Mouse (Mus musculus) layer of hippocampus, adult 11-12 months (tissue): ENCODE measurements around the gene Olfr480.

Source experiments
- DNase-seq: peaks from one replicate; pipeline ENCODE4 v3.0.0; 2022; ENCODE audit warnings: low spot score

Olfr480 gene

DNA sequence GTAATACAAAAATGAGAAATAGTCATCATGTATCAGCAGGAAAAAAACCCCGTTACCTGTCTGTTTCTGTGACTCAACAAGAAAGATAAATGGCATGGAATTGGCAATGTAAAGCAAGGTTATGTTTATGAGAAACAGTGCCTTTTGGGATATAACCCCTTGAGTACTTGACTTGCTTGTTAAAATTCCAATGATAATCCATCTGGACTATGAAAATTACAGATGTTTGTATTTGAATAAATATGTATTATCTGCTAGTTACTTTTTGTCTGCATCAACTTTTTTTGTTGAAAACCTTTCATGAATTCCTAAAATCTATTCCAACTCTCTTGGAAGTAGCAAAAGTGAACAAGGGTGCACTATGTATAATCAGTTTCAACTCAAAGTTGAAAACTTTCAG, at the start of gene Olfr480:
TSS of gene Olfr480 (minus strand) at position 101 of the 400 bp plus-strand sequence.
- no peak for DNase-seq

DNA sequence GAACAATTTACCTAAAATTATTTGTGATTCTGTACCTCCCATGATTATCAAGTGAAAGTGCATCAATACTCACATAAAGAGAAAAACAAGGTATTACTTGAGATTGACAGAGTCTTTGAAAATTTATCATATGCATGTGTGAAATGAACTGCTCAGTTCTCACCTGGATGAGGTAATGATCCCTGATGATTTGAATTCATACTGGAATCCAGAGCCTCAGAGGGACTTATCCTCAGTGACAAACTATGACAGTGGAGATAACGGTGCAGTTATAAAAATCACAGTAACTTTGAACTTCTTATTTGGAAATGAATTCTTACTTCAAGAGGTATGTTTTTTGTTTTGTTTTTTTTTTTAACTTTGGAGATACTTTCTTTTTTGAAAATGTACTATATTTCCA, 33.4 kb upstream of the Olfr480 start, which contains the start of gene Olfr483:
TSS of gene Olfr483 (plus strand) at position 301 of the 400 bp plus-strand sequence.
- DNase-seq = no peak

DNA sequence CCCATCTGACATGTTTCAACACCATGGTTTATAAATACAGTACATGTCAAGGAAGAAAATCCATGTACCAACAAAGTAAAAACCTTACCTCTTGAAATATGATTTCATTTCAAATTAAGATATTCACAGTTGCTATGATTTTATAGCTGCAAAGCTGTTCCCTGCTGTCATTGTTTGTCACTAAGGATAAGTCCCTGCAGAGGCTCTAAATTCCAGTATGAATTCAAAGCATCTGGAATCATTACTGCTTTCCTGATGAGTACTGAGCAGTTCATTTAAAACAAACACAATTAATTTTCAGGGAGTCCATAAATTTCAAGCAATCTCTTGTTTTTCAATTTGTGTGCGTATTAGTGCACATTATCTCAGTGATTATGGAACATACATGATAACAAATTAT, 30.3 kb upstream of the Olfr480 start, which contains the start of gene Olfr482:
TSS of gene Olfr482 (minus strand) at position 101 of the 400 bp plus-strand sequence.
- DNase-seq = no peak

DNA sequence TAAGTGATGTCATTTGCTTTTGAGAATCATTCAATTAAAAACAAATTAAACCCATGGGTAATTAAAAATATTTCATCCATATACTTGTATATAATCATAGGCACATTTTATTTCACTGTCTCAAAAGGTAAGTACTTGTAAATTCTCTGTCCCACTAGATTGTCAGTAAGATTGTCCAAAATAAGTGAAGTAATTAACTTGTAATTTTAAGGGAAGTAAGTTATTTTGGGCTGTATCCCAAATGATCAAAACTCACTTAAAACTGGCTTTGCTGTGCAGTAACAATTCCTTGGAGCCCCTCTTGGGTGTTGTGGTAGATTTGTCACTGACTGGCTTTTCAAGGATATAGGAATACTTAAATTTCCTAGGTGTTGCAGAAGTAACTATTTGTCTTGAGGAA, 12.4 kb upstream of the Olfr480 start, which contains the start of gene Olfr481:
TSS of gene Olfr481 (plus strand) at position 301 of the 400 bp plus-strand sequence.
- DNase-seq = no peak

DNA sequence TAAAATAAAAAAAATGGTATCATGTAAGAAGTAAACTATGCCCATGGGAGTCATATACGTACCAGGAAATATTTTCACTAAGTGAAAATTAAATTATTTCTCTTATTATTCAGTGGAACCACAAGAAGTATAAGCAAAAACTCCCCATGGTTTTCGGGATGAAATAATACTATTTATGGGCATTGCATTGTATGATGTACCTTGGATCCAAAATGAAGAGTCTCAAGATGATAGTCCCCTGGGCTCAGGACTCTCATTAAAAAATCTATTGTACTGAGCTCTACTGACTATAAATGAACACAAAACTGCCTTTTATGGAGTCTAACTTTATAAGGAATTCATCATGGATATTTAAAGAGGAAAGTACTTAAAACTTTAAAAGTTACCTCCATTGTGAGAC, 16.8 kb downstream of the Olfr480 start, which contains the start of gene Olfr479:
TSS of gene Olfr479 (plus strand) at position 301 of the 400 bp plus-strand sequence.
- no peak for DNase-seq

DNA sequence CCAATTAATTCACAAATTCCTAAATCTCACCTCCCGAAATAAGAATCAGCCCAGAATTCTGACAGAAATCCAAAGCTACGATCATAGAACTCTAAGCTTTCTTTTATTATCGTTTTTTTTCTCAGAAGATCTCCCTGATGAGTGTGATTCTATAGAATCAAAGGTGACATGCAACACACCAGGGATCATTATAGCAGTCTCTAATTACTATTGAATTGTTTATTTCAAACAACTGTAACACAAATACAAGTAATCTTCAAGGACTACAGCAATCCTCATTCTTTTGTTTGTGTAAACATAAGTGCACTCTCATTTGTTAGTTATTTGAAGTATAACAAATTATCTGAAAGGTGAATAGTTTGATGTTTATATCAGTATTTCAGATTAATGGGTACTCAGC, 33.3 kb downstream of the Olfr480 start, which contains the start of gene Olfr478:
TSS of gene Olfr478 (minus strand) at position 101 of the 400 bp plus-strand sequence.
- no peak for DNase-seq
